Comparison of ENCODE assay signal across 8 mouse cellular contexts in the genomic region with DNA sequence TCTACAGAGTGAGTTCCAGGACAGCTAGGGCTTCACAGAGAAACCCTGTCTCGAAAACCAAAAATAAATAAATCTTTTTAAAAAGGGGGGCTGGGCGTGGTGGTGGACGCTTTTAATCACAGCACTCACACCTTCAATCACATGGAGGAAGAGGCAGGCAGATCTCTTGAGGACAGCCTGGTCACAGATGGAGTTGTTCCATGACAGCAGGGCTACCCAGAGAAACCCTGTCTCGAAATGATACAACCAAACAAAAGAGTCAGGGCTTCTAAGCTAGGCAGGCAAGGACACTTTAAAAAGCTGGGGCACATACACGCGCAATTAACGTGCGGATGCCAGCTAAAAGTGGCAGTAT. TPM values are rescaled to one million over a fixed set of nuclear protein-coding genes. Genes with fewer than 3 reads are reported as not detected.
DNase-seq lines count a peak whose midpoint lies in the region; ATAC-seq lines count a peak whose summit lies in the region.

No protein-coding gene starts in this region.

- no peak overlapping the region for H3K27ac ChIP-seq in kidney, embryonic 14.5 days (ENCODE audit: low read depth, low read length)
- H3K27ac ChIP-seq in embryonic facial prominence, embryonic 10.5 days (replicated peaks): peak overlapping the region; percentile 98
- peak overlapping the region; percentile 71 for H3K27ac ChIP-seq in hindbrain, embryonic 16.5 days (ENCODE audit: low read depth, low read length)
- H3K27ac ChIP-seq in midbrain, embryonic 16.5 days (ENCODE audit: low read length): peak overlapping the region; percentile 53

- H3K27me3 ChIP-seq in kidney, embryonic 14.5 days (ENCODE audit: control insufficient read depth, insufficient read depth, low read length): no peaks in the 10 kb centered on the region
- H3K27me3 ChIP-seq in embryonic facial prominence, embryonic 10.5 days (replicated peaks; ENCODE audit: low read depth, poor library complexity, severe bottlenecking): no peaks in the 10 kb centered on the region
- no peaks in the 10 kb centered on the region; the same call in 1 of the 2 replicates for H3K27me3 ChIP-seq in hindbrain, embryonic 16.5 days (replicated peaks; ENCODE audit: control insufficient read depth, insufficient read depth, low read length)
- no peaks in the 10 kb centered on the region for H3K27me3 ChIP-seq in midbrain, embryonic 16.5 days (ENCODE audit: control insufficient read depth, insufficient read depth, low read depth, low read length)

- H3K4me2 ChIP-seq in kidney, embryonic 14.5 days (replicated peaks; ENCODE audit: low read depth, low read length): peak overlapping the region; percentile 42
- peak overlapping the region; percentile 67 for H3K4me2 ChIP-seq in hindbrain, embryonic 16.5 days (ENCODE audit: low read length)
- H3K4me2 ChIP-seq in midbrain, embryonic 16.5 days (ENCODE audit: low read length): peak overlapping the region; percentile 54

- no peaks in the 10 kb centered on the region for H3K9me3 ChIP-seq in kidney, embryonic 14.5 days (ENCODE audit: control insufficient read depth, low read length)
- H3K9me3 ChIP-seq in embryonic facial prominence, embryonic 10.5 days: no peaks in the 10 kb centered on the region
- H3K9me3 ChIP-seq in hindbrain, embryonic 16.5 days (ENCODE audit: control insufficient read depth, low read length): no peaks in the 10 kb centered on the region
- H3K9me3 ChIP-seq in midbrain, embryonic 16.5 days (replicated peaks; ENCODE audit: control insufficient read depth, low read length, poor library complexity, severe bottlenecking): no peaks in the 10 kb centered on the region

- peaks cover 5% of the 10 kb centered on the region for H3K36me3 ChIP-seq in kidney, embryonic 14.5 days (ENCODE audit: control insufficient read depth, insufficient read depth, low read length)
- peaks cover 7% of the 10 kb centered on the region for H3K36me3 ChIP-seq in embryonic facial prominence, embryonic 10.5 days (replicated peaks)
- H3K36me3 ChIP-seq in hindbrain, embryonic 16.5 days (ENCODE audit: control insufficient read depth, insufficient read depth, low read length): no peaks in the 10 kb centered on the region
- no peaks in the 10 kb centered on the region for H3K36me3 ChIP-seq in midbrain, embryonic 16.5 days (ENCODE audit: control insufficient read depth, insufficient read depth, low read length)

- peak; percentile 21 for ATAC-seq in kidney, embryonic 14.5 days (ENCODE audit: low FRiP score, low TSS enrichment)
- no peak for ATAC-seq in hindbrain, embryonic 16.5 days
- no peak for ATAC-seq in midbrain, embryonic 16.5 days

- H3K4me3 ChIP-seq in kidney, embryonic 14.5 days (ENCODE audit: low read length): peak overlapping the region; percentile 82
- H3K4me3 ChIP-seq in embryonic facial prominence, embryonic 10.5 days: peak overlapping the region; percentile 85
- peak overlapping the region; percentile 92 for H3K4me3 ChIP-seq in hindbrain, embryonic 16.5 days (ENCODE audit: low read length)
- peak overlapping the region; percentile 92 for H3K4me3 ChIP-seq in midbrain, embryonic 16.5 days (ENCODE audit: low read depth, low read length)

- H3K9ac ChIP-seq in kidney, embryonic 14.5 days (ENCODE audit: low read depth, low read length): no peak overlapping the region; the same call in 1 of the 2 replicates
- H3K9ac ChIP-seq in hindbrain, embryonic 16.5 days (ENCODE audit: low read depth, low read length): no peak overlapping the region
- H3K9ac ChIP-seq in midbrain, embryonic 16.5 days (ENCODE audit: low read depth, low read length): no peak overlapping the region

- WGBS in kidney, embryonic 14.5 days: 19% methylated on average over 8 of the region's 8 CpGs
- 20% methylated on average over 8 of the region's 8 CpGs for WGBS in embryonic facial prominence, embryonic 10.5 days
- 18% methylated on average over 8 of the region's 8 CpGs for WGBS in hindbrain, embryonic 16.5 days
- WGBS in midbrain, embryonic 16.5 days: 24% methylated on average over 8 of the region's 8 CpGs

- peaks cover 13% of the 10 kb centered on the region for H3K4me1 ChIP-seq in kidney, embryonic 14.5 days (ENCODE audit: control insufficient read depth, insufficient read depth, low read length)
- peaks cover 15% of the 10 kb centered on the region for H3K4me1 ChIP-seq in embryonic facial prominence, embryonic 10.5 days
- peaks cover 16% of the 10 kb centered on the region for H3K4me1 ChIP-seq in hindbrain, embryonic 16.5 days (ENCODE audit: control insufficient read depth, insufficient read depth, low read depth, low read length)
- H3K4me1 ChIP-seq in midbrain, embryonic 16.5 days (ENCODE audit: control insufficient read depth, insufficient read depth, low read length): peaks cover 17% of the 10 kb centered on the region

- DNase-seq in kidney, adult 11 months: no peak
- DNase-seq in embryonic facial prominence, embryonic 10.5 days (ENCODE audit: low spot score): no peak
- DNase-seq in MN1 (ENCODE audit: low spot score): no peak
- DNase-seq in cerebellum, adult 11-12 months: no peak
- no peak for DNase-seq in retina, embryonic 14.5 days (ENCODE audit: low spot score)

RNA-seq across cellular contexts. Expression of a gene that starts 0.3 kb away (rescaled TPM):
- 193 and 194 TPM in 2 replicates for polyA plus RNA-seq in kidney, embryonic 14.5 days (2014; fragmentation: Nextera tagmentation; extraction: Ambion mirVana)
- polyA plus RNA-seq in embryonic facial prominence, embryonic 10.5 days (2016; fragmentation: Nextera tagmentation; extraction: Ambion mirVana): 286 and 311 TPM in 2 replicates
- 92.6 and 97.9 TPM in 2 replicates for polyA plus RNA-seq in hindbrain, embryonic 16.5 days (2015; fragmentation: Nextera tagmentation; extraction: Ambion mirVana)
- 92.4 and 105 TPM in 2 replicates for polyA plus RNA-seq in midbrain, embryonic 16.5 days (2015; fragmentation: Nextera tagmentation; extraction: Ambion mirVana)

RNA-seq across cellular contexts. Expression of a gene that starts 15.7 kb away (rescaled TPM):
- polyA plus RNA-seq in kidney, embryonic 14.5 days (2014; fragmentation: Nextera tagmentation; extraction: Ambion mirVana): 23.8 and 36.1 TPM in 2 replicates
- 30.3 and 30.9 TPM in 2 replicates for polyA plus RNA-seq in embryonic facial prominence, embryonic 10.5 days (2016; fragmentation: Nextera tagmentation; extraction: Ambion mirVana)
- 21.2 and 24.6 TPM in 2 replicates for polyA plus RNA-seq in hindbrain, embryonic 16.5 days (2015; fragmentation: Nextera tagmentation; extraction: Ambion mirVana)
- 27.4 and 28.7 TPM in 2 replicates for polyA plus RNA-seq in midbrain, embryonic 16.5 days (2015; fragmentation: Nextera tagmentation; extraction: Ambion mirVana)

RNA-seq across cellular contexts. Expression of a gene that starts 26.5 kb away (rescaled TPM):
- polyA plus RNA-seq in kidney, embryonic 14.5 days (2014; fragmentation: Nextera tagmentation; extraction: Ambion mirVana): 18.6 and 30.9 TPM in 2 replicates
- 7.8 and 11.5 TPM in 2 replicates for polyA plus RNA-seq in embryonic facial prominence, embryonic 10.5 days (2016; fragmentation: Nextera tagmentation; extraction: Ambion mirVana)
- 9.9 and 14.6 TPM in 2 replicates for polyA plus RNA-seq in hindbrain, embryonic 16.5 days (2015; fragmentation: Nextera tagmentation; extraction: Ambion mirVana)
- 10.9 and 11.2 TPM in 2 replicates for polyA plus RNA-seq in midbrain, embryonic 16.5 days (2015; fragmentation: Nextera tagmentation; extraction: Ambion mirVana)

RNA-seq across cellular contexts. Expression of a gene that starts 48.2 kb away (rescaled TPM):
- polyA plus RNA-seq in kidney, embryonic 14.5 days (2014; fragmentation: Nextera tagmentation; extraction: Ambion mirVana): 0.97 and 1.3 TPM in 2 replicates
- polyA plus RNA-seq in embryonic facial prominence, embryonic 10.5 days (2016; fragmentation: Nextera tagmentation; extraction: Ambion mirVana): 0.36 and 0.41 TPM in 2 replicates
- polyA plus RNA-seq in hindbrain, embryonic 16.5 days (2015; fragmentation: Nextera tagmentation; extraction: Ambion mirVana): 0.61 and 0.87 TPM in 2 replicates
- 0.97 and 1.1 TPM in 2 replicates for polyA plus RNA-seq in midbrain, embryonic 16.5 days (2015; fragmentation: Nextera tagmentation; extraction: Ambion mirVana)
